Mouse (Mus musculus): ENCODE measurements around the gene Rab4a.
A peak's percentile ranks its signal among the peaks of the same experiment; 100 is the strongest.

The Rab4a gene

GRCm38 (mm10) chr8:123847546-123847945 is 41.8 kb downstream of the Rab4a start:
- no peak for DNase-seq (ENCODE audit: low spot score)

- no peak for DNase-seq (ENCODE audit: low spot score)
These were observed 43.6 kb downstream of the Rab4a start for GRCm38 (mm10) chr8:123849352-123849751.

- DNase-seq (ENCODE audit: low spot score): no peak
These were observed 45.8 kb downstream of the Rab4a start for GRCm38 (mm10) chr8:123851590-123851989.

GRCm38 (mm10) chr8:123854252-123854651 is 48.5 kb downstream of the Rab4a start:
- no peak for DNase-seq (ENCODE audit: low spot score)

GRCm38 (mm10) chr8:123854733-123855475 is 49.1 kb downstream of the Rab4a start:
- no peak for DNase-seq (ENCODE audit: low spot score)

- no peak for DNase-seq (ENCODE audit: low spot score)
These were observed 51.6 kb downstream of the Rab4a start for GRCm38 (mm10) chr8:123857361-123857760.

- DNase-seq (ENCODE audit: low spot score): no peak
These were observed 52.8 kb downstream of the Rab4a start for GRCm38 (mm10) chr8:123858574-123858940.

- DNase-seq (ENCODE audit: low spot score): peak; percentile 96
These were observed 53.3 kb downstream of the Rab4a start for GRCm38 (mm10) chr8:123858941-123859647.

GRCm38 (mm10) chr8:123859648-123860259 is 54.0 kb downstream of the Rab4a start, which contains the start of gene Ccsap:
Gene Ccsap, minus strand, starts transcription at chr8:123860209.
- peak; percentile 65 for DNase-seq (ENCODE audit: low spot score)

- DNase-seq (ENCODE audit: low spot score): no peak
These were observed 54.6 kb downstream of the Rab4a start for GRCm38 (mm10) chr8:123860386-123860785.

GRCm38 (mm10) chr8:123865786-123866185 is 60.0 kb downstream of the Rab4a start:
- DNase-seq (ENCODE audit: low spot score): no peak

- no peak for DNase-seq (ENCODE audit: low spot score)
These were observed 61.2 kb downstream of the Rab4a start for GRCm38 (mm10) chr8:123866971-123867370.

- no peak for DNase-seq (ENCODE audit: low spot score)
These were observed 66.3 kb downstream of the Rab4a start for GRCm38 (mm10) chr8:123872048-123872447.

GRCm38 (mm10) chr8:123873364-123873763 is 67.6 kb downstream of the Rab4a start:
- no peak for DNase-seq (ENCODE audit: low spot score)

- no peak for DNase-seq (ENCODE audit: low spot score)
These were observed 68.5 kb downstream of the Rab4a start for GRCm38 (mm10) chr8:123874324-123874723.

GRCm38 (mm10) chr8:123877865-123878264 is 72.1 kb downstream of the Rab4a start:
- DNase-seq (ENCODE audit: low spot score): no peak

- no peak for DNase-seq (ENCODE audit: low spot score)
These were observed 74.5 kb downstream of the Rab4a start for GRCm38 (mm10) chr8:123880271-123880670.

GRCm38 (mm10) chr8:123880821-123881350 is 75.1 kb downstream of the Rab4a start:
- DNase-seq (ENCODE audit: low spot score): no peak

GRCm38 (mm10) chr8:123882412-123882811 is 76.6 kb downstream of the Rab4a start:
- no peak for DNase-seq (ENCODE audit: low spot score)

- no peak for DNase-seq (ENCODE audit: low spot score)
These were observed 77.3 kb downstream of the Rab4a start for GRCm38 (mm10) chr8:123883094-123883493.
